Mouse (Mus musculus): ENCODE data around the gene E430018J23Rik. TPM values are rescaled to one million over a fixed set of nuclear protein-coding genes. Genes with fewer than 3 reads are reported as not detected.
A peak's percentile ranks its signal among the peaks of the same experiment; 100 is the strongest.
"Not testable (repeated sequence)": the region's sequence is repeated elsewhere in the genome, so short reads cannot be mapped to it uniquely, and the experiment has no call there.

Gene E430018J23Rik
- polyA plus RNA-seq, 1 experiment from 2014 or later, result 3.9 TPM

DNA sequence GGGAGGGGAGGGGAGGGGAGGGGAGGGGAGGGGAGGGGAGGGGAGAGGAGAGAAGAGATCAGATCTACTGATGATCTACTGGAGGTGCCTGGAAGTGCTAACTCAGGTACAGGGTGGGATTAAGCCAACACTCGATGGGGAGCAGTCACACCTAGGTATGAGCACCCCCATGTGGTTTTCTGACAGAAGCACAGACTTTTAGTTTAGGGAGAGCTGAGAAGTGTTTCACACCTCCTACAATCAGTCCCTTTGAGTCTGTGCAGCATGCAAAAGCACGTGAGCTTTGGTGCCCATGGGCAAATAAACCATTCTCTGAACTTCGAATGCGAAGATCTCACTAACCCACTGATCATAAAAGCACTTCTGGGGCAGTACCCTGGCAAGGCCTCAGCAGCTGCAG is 51.1 kb downstream of the E430018J23Rik start:
- Histone ChIP-seq H3K4me1 (replicated peaks; ENCODE audit: control insufficient read depth, insufficient read depth) (peaks cover 3% of the 10 kb centered on the region; the same call in 1 of the 2 replicates), H3K9me3 (ENCODE audit: control insufficient read depth, low read length) (no peaks in the 10 kb centered on the region), H3K36me3 (ENCODE audit: control insufficient read depth, insufficient read depth, low read length) (peaks cover 3% of the 10 kb centered on the region; the same call in 1 of the 2 replicates), H3K27ac (replicated peaks) (no peak overlapping the region), H3K27me3 (ENCODE audit: control insufficient read depth, insufficient read depth, low read length) (no peaks in the 10 kb centered on the region), H3K4me3 (ENCODE audit: low read depth, low read length) (no peak overlapping the region), H3K9ac (ENCODE audit: low read length) (no peak overlapping the region), H3K4me2 (replicated peaks; ENCODE audit: low read depth) (no peak overlapping the region)
- 49% methylated on average over 4 of the region's 4 CpGs for WGBS
- ATAC-seq (ENCODE audit: low FRiP score, low TSS enrichment) (no peak), DNase-seq (ENCODE audit: low spot score) (no peak)
- peak; percentile 63 for TF ChIP-seq CTCF (IDR thresholded peaks at IDR 0.05; ENCODE audit: low read depth)
- no peak for TF ChIP-seq EP300 (optimal IDR thresholded peaks at IDR 0.05)

DNA sequence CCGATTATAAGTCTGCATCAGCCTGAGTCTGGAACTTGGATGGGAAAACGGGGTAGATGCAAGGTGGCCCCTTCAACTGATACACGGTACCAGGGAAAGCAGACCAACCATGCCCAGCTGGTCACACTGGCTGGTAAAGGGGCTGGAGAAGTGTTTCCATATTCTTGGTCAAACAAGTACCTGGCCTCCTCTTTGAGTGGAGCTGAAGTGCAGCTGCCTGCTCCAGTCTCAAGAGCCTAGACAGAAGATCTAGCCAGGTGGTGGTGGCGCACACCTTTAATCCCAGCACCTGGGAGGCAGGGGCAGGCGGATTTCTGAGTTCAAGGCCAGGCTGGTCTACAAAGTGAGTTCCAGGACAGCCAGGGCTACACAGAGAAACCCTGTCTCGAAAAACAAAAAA is 51.6 kb downstream of the E430018J23Rik start:
- H3K27me3 ChIP-seq (ENCODE audit: control insufficient read depth, insufficient read depth, low read length); H3K9me3 ChIP-seq (ENCODE audit: control insufficient read depth, low read length); H3K27ac ChIP-seq (replicated peaks); H3K36me3 ChIP-seq (ENCODE audit: control insufficient read depth, insufficient read depth, low read length); ATAC-seq (ENCODE audit: low FRiP score, low TSS enrichment); H3K4me3 ChIP-seq (ENCODE audit: low read depth, low read length); H3K4me1 ChIP-seq (replicated peaks; ENCODE audit: control insufficient read depth, insufficient read depth); H3K9ac ChIP-seq (ENCODE audit: low read length); H3K4me2 ChIP-seq (replicated peaks; ENCODE audit: low read depth); DNase-seq (ENCODE audit: low spot score): not testable (repeated sequence)
- 93% methylated on average over 5 of the region's 6 CpGs for WGBS

- TF ChIP-seq CTCF (IDR thresholded peaks at IDR 0.05; ENCODE audit: low read depth), result no peak
- TF ChIP-seq EP300 (optimal IDR thresholded peaks at IDR 0.05), result no peak
- H3K27ac ChIP-seq (replicated peaks), result no peak overlapping the region
- no peak for DNase-seq (ENCODE audit: low spot score)
- no peak overlapping the region for H3K9ac ChIP-seq (ENCODE audit: low read length)
- H3K36me3 ChIP-seq (ENCODE audit: control insufficient read depth, insufficient read depth, low read length), result peaks cover 3% of the 10 kb centered on the region; the same call in 1 of the 2 replicates
- H3K27me3 ChIP-seq (ENCODE audit: control insufficient read depth, insufficient read depth, low read length), result no peaks in the 10 kb centered on the region
- no peak for ATAC-seq (ENCODE audit: low FRiP score, low TSS enrichment)
- no peak overlapping the region for H3K4me2 ChIP-seq (replicated peaks; ENCODE audit: low read depth)
- no peaks in the 10 kb centered on the region for H3K9me3 ChIP-seq (ENCODE audit: control insufficient read depth, low read length)
- WGBS, result 94% methylated on average over 8 of the region's 8 CpGs
- H3K4me1 ChIP-seq (replicated peaks; ENCODE audit: control insufficient read depth, insufficient read depth), result no peaks in the 10 kb centered on the region; the same call in 1 of the 2 replicates
- no peak overlapping the region for H3K4me3 ChIP-seq (ENCODE audit: low read depth, low read length)
Observed at GRCm38 (mm10) chr7:127341356-127341755, 52.1 kb downstream of the E430018J23Rik start.

Other genes with a start within 250 kb of the E430018J23Rik start
- gene Cd2bp2, start 197.6 kb downstream of the E430018J23Rik start, polyA plus RNA-seq (2015; fragmentation: Nextera tagmentation; extraction: Ambion mirVana), result 22.8 and 25.2 TPM in 2 replicates
- gene Tbc1d10b, start 185.2 kb downstream of the E430018J23Rik start, polyA plus RNA-seq (2015; fragmentation: Nextera tagmentation; extraction: Ambion mirVana), result 11.7 and 12.1 TPM in 2 replicates
- gene Mylpf, start 184.7 kb downstream of the E430018J23Rik start, polyA plus RNA-seq (2015; fragmentation: Nextera tagmentation; extraction: Ambion mirVana), result 11.7 and 15.9 TPM in 2 replicates
- gene Zfp553, start 160.6 kb downstream of the E430018J23Rik start, polyA plus RNA-seq (2015; fragmentation: Nextera tagmentation; extraction: Ambion mirVana), result 11.4 and 12.2 TPM in 2 replicates
- gene Sept1, start 160.5 kb downstream of the E430018J23Rik start, polyA plus RNA-seq (2015; fragmentation: Nextera tagmentation; extraction: Ambion mirVana), result 7.0 and 7.9 TPM in 2 replicates
- 27.3 and 29.6 TPM in 2 replicates for gene Zfp771, start 149.4 kb downstream of the E430018J23Rik start, polyA plus RNA-seq (2015; fragmentation: Nextera tagmentation; extraction: Ambion mirVana)
- 79.8 and 84.5 TPM in 2 replicates for gene Dctpp1, start 132.9 kb downstream of the E430018J23Rik start, polyA plus RNA-seq (2015; fragmentation: Nextera tagmentation; extraction: Ambion mirVana)
- gene Sephs2, start 119.6 kb downstream of the E430018J23Rik start, polyA plus RNA-seq (2015; fragmentation: Nextera tagmentation; extraction: Ambion mirVana), result 113 and 115 TPM in 2 replicates
- gene Itgal, start 97.4 kb downstream of the E430018J23Rik start, polyA plus RNA-seq (2015; fragmentation: Nextera tagmentation; extraction: Ambion mirVana), result 0.80 and 1.1 TPM in 2 replicates
- 9.0 and 11.0 TPM in 2 replicates for gene Zfp768, start 48.0 kb downstream of the E430018J23Rik start, polyA plus RNA-seq (2015; fragmentation: Nextera tagmentation; extraction: Ambion mirVana)
- gene Zfp747, start 17.6 kb downstream of the E430018J23Rik start, polyA plus RNA-seq (2015; fragmentation: Nextera tagmentation; extraction: Ambion mirVana), result 4.9 and 5.4 TPM in 2 replicates
- 3.0 and 3.1 TPM in 2 replicates for gene 9130019O22Rik, start 6.5 kb downstream of the E430018J23Rik start, polyA plus RNA-seq (2015; fragmentation: Nextera tagmentation; extraction: Ambion mirVana)
- 4.0 and 4.3 TPM in 2 replicates for gene Zfp764, start 13.2 kb upstream of the E430018J23Rik start, polyA plus RNA-seq (2015; fragmentation: Nextera tagmentation; extraction: Ambion mirVana)
- 15.6 and 17.8 TPM in 2 replicates for gene Zfp688, start 28.4 kb upstream of the E430018J23Rik start, polyA plus RNA-seq (2015; fragmentation: Nextera tagmentation; extraction: Ambion mirVana)
- gene Zfp689, start 55.5 kb upstream of the E430018J23Rik start, polyA plus RNA-seq (2015; fragmentation: Nextera tagmentation; extraction: Ambion mirVana), result 2.1 and 2.9 TPM in 2 replicates
- 30.4 and 36.5 TPM in 2 replicates for gene Prr14, start 66.0 kb upstream of the E430018J23Rik start, polyA plus RNA-seq (2015; fragmentation: Nextera tagmentation; extraction: Ambion mirVana)
- 8.7 and 9.3 TPM in 2 replicates for gene Fbrs, start 85.6 kb upstream of the E430018J23Rik start, polyA plus RNA-seq (2015; fragmentation: Nextera tagmentation; extraction: Ambion mirVana)
- gene Srcap, start 118.4 kb upstream of the E430018J23Rik start, polyA plus RNA-seq (2015; fragmentation: Nextera tagmentation; extraction: Ambion mirVana), result 13.0 TPM in 2 replicates
- 6.1 and 6.4 TPM in 2 replicates for gene Gm42715, start 126.0 kb upstream of the E430018J23Rik start, polyA plus RNA-seq (2015; fragmentation: Nextera tagmentation; extraction: Ambion mirVana)
- gene Tmem265, start 167.8 kb upstream of the E430018J23Rik start, polyA plus RNA-seq (2015; fragmentation: Nextera tagmentation; extraction: Ambion mirVana), result 22.7 and 24.3 TPM in 2 replicates
- gene Phkg2, start 179.7 kb upstream of the E430018J23Rik start, polyA plus RNA-seq (2015; fragmentation: Nextera tagmentation; extraction: Ambion mirVana), result 22.6 and 24.3 TPM in 2 replicates
- gene Ccdc189, start 195.0 kb upstream of the E430018J23Rik start, polyA plus RNA-seq (2015; fragmentation: Nextera tagmentation; extraction: Ambion mirVana), result 3.5 and 3.6 TPM in 2 replicates
- 17.1 and 18.7 TPM in 2 replicates for gene Rnf40, start 195.1 kb upstream of the E430018J23Rik start, polyA plus RNA-seq (2015; fragmentation: Nextera tagmentation; extraction: Ambion mirVana)
- gene Zfp629, start 222.2 kb upstream of the E430018J23Rik start, polyA plus RNA-seq (2015; fragmentation: Nextera tagmentation; extraction: Ambion mirVana), result 3.6 and 3.7 TPM in 2 replicates